Mouse (Mus musculus): ENCODE measurements around the gene Anxa7.

GRCm38 (mm10) chr14:20477261-20478025 is 2.5 kb downstream of the Anxa7 start:
- TF ChIP-seq CTCF (IDR thresholded peaks at IDR 0.05; ENCODE audit: low read depth), result no peak
- no peak for TF ChIP-seq EP300 (IDR thresholded peaks at IDR 0.05; ENCODE audit: low read depth)
